Mouse (Mus musculus): ENCODE measurements around the gene Pqbp1.

Gene Pqbp1

DNA sequence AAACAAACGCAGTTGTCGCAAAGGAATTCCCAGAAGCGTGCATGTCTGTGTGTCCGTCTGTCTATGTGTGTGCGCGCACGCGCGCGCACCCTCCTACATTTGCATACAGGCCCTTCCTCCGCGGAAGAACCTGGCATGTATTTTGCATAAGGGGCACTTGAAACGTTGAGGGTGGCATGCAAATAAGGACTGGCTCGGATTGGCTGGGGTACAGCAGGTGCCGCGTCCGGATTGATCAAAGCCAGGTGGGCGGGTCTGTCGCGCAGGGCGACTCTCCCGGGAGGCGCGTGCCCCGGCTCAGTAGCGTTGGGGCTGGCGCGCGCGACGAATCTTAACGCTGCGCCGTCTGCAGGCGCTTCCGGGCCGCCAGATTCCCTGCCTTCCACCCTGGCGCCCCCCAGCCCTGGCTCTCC, 21.1 kb downstream of the Pqbp1 start, which contains the start of gene Pim2:
Gene Pim2, plus strand, starts transcription at position 256 of the 413 bp plus-strand sequence.
- peak; percentile 88 to 90 for DNase-seq

DNA sequence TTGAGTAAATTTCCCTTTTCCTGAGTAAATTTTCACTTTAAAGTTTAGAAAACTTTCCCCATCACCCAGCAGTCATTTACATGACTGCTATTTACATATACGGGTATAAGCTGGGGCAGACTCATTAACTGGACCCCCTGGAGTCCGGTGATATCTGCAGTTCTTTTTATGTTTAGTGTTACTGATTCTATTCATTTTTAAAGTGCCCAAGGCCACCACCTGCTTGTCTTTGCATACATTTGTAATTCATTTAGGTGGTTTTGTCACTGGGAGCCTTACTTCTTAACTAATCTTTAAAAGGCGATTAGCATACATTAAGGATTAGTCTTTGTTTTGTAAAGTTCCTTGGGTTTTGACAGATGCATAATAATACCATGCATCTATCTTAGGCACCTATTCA, 29.2 kb downstream of the Pqbp1 start:
- no peak for DNase-seq

DNA sequence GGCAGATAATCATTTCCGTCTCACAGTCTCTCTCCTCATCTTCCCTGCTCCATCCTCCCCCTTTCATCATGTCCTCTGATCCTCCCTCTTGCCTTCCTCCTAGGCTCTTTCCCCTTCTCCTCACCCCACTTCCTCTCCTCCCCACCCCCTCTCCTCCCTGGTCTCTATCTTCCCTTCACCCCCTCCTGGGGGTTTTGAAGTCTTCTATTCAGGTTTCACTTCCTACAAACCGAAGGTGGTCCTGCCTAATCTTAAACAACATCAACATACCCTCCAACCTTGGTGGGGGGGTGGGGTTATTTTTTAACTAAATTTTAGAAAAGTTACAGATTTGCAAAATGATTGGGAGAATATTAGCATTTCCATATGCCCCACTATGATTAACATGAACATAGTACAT, 30.6 kb downstream of the Pqbp1 start:
- no peak for DNase-seq

DNA sequence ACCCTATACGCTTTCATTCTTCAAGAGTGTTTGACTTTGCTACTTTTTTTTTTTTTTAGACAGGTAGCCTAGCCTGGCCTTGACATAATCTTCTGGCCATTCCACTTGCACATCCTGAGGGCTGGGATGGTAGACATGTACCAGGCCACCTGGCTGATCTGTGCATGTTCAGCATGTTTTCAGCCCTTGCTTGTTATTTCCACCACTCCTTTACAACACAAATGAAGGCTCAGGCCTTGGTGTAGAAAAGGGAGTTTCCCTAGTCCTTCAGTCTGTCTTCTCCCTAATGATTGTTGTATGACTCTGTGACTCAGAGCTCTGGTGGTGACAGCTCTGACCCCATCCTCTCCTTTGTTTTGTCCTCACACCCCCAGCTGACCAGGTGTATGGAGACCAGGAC, 31.9 kb downstream of the Pqbp1 start:
- no peak for DNase-seq

DNA sequence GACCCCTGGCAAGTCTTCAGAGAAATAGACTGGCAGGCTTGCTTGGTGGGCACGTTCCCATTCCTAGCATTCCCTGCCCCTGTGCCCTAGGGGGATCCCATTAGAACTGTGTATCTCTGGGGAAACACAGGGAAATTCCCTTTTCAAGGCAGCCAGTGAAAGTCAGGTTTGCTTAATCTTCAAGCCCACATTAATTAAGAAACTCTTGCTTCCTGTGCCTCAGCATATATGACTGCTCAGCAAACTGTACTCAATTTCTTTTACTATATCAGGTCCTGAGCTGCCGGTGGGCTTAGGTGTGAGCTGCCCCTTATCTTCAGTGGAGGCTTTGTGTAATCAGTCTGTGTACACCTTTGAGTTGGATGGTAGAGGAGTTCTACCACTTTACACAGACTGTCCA, 33.3 kb downstream of the Pqbp1 start:
- no peak for DNase-seq

DNA sequence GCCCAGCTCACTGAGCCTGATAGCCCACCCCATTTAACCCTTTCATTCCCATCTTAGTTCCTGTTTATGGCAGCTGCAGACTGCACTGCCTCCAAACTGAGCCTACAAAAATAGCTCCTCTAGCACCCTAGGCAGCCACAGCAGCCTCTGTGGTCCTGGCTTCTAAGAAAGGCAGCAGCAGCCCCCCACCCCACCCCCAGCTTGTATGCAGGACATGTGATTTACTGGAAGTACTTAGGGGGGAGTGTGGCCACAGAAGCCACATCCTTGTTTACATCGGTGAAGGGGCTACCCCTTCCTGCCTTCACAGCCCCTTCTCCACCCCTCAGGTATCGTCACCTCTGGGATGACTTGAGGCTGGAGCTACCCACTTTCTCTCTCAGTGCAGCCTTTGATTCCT, 33.7 kb downstream of the Pqbp1 start:
- DNase-seq: no peak

DNA sequence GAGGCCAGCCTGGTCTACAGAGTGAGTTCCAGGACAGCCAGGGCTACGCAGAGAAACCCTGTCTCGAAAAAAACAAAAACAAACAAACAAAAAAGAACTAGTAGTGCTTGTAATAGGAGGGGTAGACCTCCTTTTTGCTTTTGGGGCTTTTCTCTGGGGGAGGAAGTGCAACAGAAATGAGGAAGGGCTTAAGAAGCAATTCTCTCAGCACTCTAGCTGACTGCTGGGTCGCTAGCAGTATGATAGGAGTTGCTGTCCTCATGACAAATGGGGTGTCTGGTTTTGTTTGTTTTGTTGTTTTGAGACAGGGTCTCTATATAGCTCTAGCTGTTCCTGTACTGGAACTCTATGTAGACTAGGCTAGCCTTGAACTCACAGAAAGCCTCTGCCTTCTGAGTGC, 34.5 kb downstream of the Pqbp1 start:
- no peak for DNase-seq

DNA sequence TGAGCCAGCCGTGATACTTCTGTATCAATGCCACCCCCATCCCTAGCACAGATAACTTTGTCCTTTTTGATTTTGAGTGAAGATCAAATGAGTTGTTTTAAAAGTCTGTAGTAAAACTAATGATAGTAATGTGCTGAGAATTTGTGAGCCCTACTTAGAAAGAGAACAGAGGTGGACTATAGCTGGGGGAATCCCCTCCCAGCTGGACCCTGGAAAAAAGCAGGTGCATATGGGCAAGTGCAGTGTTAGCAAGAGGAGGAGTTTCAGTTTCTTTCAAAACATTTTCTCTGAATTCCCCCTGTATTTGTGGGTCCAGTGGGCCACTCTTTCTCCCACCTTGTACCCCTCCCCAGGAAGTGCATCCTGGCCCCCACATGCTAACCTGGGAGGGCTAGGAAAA, 35.9 kb downstream of the Pqbp1 start:
- no peak for DNase-seq

DNA sequence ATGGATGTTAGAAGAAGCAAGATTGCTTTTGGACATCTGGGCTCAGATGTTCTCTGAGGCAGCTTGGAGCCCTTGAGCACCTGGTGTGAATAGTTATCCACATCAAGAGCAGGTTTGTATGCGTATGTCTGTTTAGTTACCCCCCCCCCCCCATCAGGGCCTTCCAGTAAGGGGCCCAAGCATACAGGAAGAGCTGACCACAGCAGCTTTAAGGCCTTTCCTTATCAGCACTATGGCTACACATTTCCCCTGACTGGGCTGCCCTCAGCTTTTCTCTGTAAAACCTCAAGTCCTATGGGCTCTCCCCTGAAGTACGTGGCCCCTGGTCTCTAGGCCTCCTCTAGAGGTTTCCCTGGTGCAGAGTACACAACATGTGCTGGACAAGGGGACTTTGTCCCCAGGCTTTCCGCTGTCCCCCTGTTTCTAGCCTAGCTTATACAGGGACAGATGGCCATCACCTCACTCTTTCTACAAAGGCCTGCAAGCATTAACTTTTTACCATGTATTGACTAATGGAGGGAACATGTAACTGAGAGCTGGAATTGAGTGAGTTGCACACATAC, 39.8 kb downstream of the Pqbp1 start:
- DNase-seq: no peak

DNA sequence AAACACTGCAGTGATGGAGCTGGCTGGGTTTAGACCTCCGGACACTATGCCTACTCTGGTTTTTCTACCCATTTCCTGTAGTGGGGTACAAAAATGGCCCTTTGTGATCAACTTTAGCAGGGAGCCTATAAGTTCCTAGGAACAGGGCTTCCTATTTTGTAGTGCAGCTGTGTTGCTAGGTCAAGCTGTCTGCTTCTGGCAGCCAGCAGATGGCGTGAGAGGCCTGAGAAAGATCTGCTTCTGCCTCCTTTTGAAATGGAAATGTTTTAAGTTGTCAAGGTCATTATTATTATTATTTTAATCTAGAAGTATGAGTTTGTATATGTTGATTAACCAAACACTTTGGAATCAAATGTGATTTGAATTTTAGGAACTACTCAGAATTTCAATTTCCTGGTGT, 44.5 kb downstream of the Pqbp1 start:
- peak; percentile 17 to 31 for DNase-seq

DNA sequence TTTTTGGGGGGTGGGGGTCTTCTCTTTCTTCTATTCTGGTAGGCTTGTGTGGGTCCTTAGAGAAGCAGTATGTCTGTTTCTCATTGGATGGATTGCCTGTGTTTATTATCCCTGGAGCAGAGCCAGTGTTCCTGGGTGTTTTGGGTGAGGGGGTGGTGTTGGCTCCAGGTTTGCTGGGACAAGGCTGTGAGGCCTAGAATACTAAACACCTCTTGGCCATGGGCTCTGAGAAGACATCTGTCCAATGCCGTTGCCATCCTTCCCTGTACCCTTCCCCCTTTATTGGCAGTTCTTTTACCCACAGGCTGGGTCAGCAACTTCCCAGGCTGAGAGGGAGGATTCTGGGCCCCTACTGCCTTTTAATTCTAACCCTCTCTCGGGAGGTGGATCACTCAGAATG, 51.2 kb downstream of the Pqbp1 start:
- DNase-seq: no peak
